In the genomic region with DNA sequence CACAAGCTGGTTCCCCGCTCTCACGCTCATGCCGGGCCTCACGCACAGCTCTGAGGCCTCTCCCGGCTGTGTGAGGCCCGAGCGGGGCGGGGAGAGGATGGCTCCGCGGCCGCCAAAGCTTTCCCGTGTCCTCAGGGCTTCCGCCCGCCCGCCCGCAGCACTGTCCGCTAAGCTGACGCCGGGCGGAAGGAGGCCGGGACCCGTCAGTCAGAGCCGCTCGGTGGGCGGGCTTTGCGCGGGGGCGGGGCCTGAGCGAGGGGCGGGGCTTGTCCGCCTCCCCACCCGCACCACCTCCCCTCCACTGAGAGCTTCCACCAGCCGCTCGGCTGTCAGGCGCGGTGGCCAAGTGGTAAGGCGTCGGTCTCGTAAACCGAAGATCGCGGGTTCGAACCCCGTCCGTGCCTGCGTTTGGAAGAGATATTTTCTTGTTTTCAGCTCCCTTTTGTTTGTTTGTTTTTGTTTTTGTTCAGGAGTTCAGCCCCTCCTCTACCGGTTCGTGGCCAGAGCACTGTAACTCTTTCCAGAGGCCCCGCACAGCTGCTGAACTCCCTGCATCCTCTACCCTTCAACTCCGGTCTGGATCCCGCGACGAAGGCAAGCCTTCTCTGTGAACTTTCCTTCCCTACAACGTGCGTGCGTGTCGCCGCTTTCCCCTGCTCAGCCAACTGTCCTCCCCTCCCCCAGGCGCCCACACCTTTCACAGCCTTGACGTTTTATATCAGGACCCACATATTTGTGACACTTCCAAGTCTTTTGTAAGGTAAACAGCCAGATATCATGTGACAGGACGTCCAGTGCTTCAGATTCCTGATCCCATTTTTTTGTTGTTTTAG, we compare ENCODE assay signal across 8 mouse cellular contexts.
DNase-seq lines count a peak whose midpoint lies in the region; ATAC-seq lines count a peak whose summit lies in the region.

No protein-coding gene starts in this region.

- H3K9ac ChIP-seq in hindbrain, embryonic 16.5 days (ENCODE audit: low read depth, low read length): peak overlapping the region; percentile 98

- H3K4me2 ChIP-seq in hindbrain, embryonic 16.5 days (ENCODE audit: low read length): peak overlapping the region; percentile 72

- H3K27me3 ChIP-seq in hindbrain, embryonic 16.5 days (replicated peaks; ENCODE audit: control insufficient read depth, insufficient read depth, low read length): no peaks in the 10 kb centered on the region

- H3K4me3 ChIP-seq in hindbrain, embryonic 16.5 days (ENCODE audit: low read length): peak overlapping the region; percentile 88
- peak overlapping the region; percentile 89 for H3K4me3 ChIP-seq in macrophage (ENCODE audit: inconsistent target)

- H3K79me2 ChIP-seq in macrophage (ENCODE audit: inconsistent target): peaks cover 17% of the 10 kb centered on the region; the same call in 1 of the 2 replicates

- H3K36me3 ChIP-seq in hindbrain, embryonic 16.5 days (ENCODE audit: control insufficient read depth, insufficient read depth, low read length): no peaks in the 10 kb centered on the region
- no peaks in the 10 kb centered on the region for H3K36me3 ChIP-seq in macrophage (ENCODE audit: inconsistent target)

- H3K9me3 ChIP-seq in hindbrain, embryonic 16.5 days (ENCODE audit: control insufficient read depth, low read length): no peaks in the 10 kb centered on the region

- under 1% methylated on average over 60 of the region's 61 CpGs for WGBS in hindbrain, embryonic 16.5 days
- WGBS in macrophage (ENCODE audit: missing documents): 3% methylated on average over 60 of the region's 61 CpGs

- peak; percentile 94 for ATAC-seq in hindbrain, embryonic 16.5 days

- peak overlapping the region; percentile 98 for H3K27ac ChIP-seq in hindbrain, embryonic 16.5 days (ENCODE audit: low read depth, low read length)
- H3K27ac ChIP-seq in macrophage: peak overlapping the region; percentile 61

- H3K4me1 ChIP-seq in hindbrain, embryonic 16.5 days (ENCODE audit: control insufficient read depth, insufficient read depth, low read depth, low read length): peaks cover 21% of the 10 kb centered on the region

- DNase-seq in R1 (ENCODE audit: low read depth, low spot score): peak; percentile 94
- DNase-seq in cerebellum, postnatal 25 days: peak; percentile 99
- peak; percentile 97 to 99 for DNase-seq in frontal cortex, postnatal 36 days (ENCODE audit: low spot score in 2 of 2)
- DNase-seq in left cerebral cortex, adult 18-20 months (ENCODE audit: low spot score in 2 of 2): peak; percentile 98
- peak; percentile 95 for DNase-seq in right cerebral cortex, adult 18-20 months
- DNase-seq in urinary bladder, postnatal 10 days (ENCODE audit: low spot score): peak; percentile 94

Comparison
In these comparisons a context has a peak if more than half of its experiments do, and no peak if none do; other contexts are left out.
1. Peak in every context shown above with its lines: DNase-seq, ATAC-seq, H3K4me3 ChIP-seq and H3K27ac ChIP-seq.